Mouse (Mus musculus): ENCODE results near the gene Btbd2.

- no peak for TF ChIP-seq CTCF (IDR thresholded peaks at IDR 0.05; ENCODE audit: control insufficient read depth, insufficient read depth, low read length)
- TF ChIP-seq POLR2A (IDR thresholded peaks at IDR 0.05; ENCODE audit: borderline replicate concordance, control insufficient read depth, low read depth, low read length): no peak
Observed at GRCm38 (mm10) chr10:80674851-80675404, 18.1 kb upstream of the Btbd2 start.

All from bone marrow, adult 2 months (tissue).